ENCODE assay signal across 22 mouse cellular contexts in genomic region chr14:77370521-77370920, GRCm38 (mm10).
DNase-seq lines count a peak whose midpoint lies in the region; ATAC-seq and TF ChIP-seq lines count a peak whose summit lies in the region.
"Had no signal": no experiment of that assay in that cellular context is flagged by ENCODE, and none has a peak within 500 bp of the region (broad histone marks: within the 10 kb centered on the region; RNA-seq: fewer than 3 reads in every experiment).

No protein-coding gene starts in this region.

- ATAC-seq in limb, embryonic 11.5 days (ENCODE audit: insufficient number of reproducible peaks, low FRiP score, low TSS enrichment, low read depth), result no peak
- no peak for ATAC-seq in midbrain, embryonic 11.5 days (ENCODE audit: low FRiP score)
- ATAC-seq in midbrain, embryonic 14.5 days (ENCODE audit: low FRiP score, low TSS enrichment), result no peak
- ATAC-seq: activated CD4-positive, CD25-positive, alpha-beta regulatory T cell, adult 4 months; CD4-positive, CD25-positive, alpha-beta regulatory T cell, adult 4 months; Patski had no signal

- DNase-seq in heart, adult 11 months, result peak; percentile 73
- DNase-seq in heart, postnatal 10 days, result no peak
- DNase-seq in left cerebral cortex, adult 2 months (ENCODE audit: extremely low spot score in 1 of 2, low spot score in 2 of 2), result peak; percentile 6 to 7
- no peak for DNase-seq in left cerebral cortex, postnatal 25 days (ENCODE audit: low spot score in 2 of 2)
- peak; percentile 14 for DNase-seq in limb, embryonic 11.5 days (ENCODE audit: low spot score)
- DNase-seq in limb, embryonic 10.5 days (ENCODE audit: low spot score), result no peak
- DNase-seq in midbrain, embryonic 11.5 days (ENCODE audit: low spot score, missing footprints), result peak; percentile 72
- no peak for DNase-seq in midbrain, embryonic 14.5 days
- DNase-seq: adrenal gland, adult 2 months; adrenal gland, adult 8-10 months; adrenal gland, postnatal 10 days; adrenal gland, postnatal 14 days; adrenal gland, postnatal 25 days; adrenal gland, postnatal 36 days; B cell, adult 2 months; cerebellum, adult 11 months; cerebellum, adult 11-12 months had no signal

- no peak overlapping the region for H3K27ac ChIP-seq in left cerebral cortex, adult 2 months
- no peak overlapping the region for H3K27ac ChIP-seq in limb, embryonic 11.5 days (replicated peaks; ENCODE audit: low read depth, low read length)
- H3K27ac ChIP-seq in limb, embryonic 10.5 days, result no peak overlapping the region
- no peak overlapping the region for H3K27ac ChIP-seq in midbrain, embryonic 11.5 days (ENCODE audit: low read depth, low read length)
- no peak overlapping the region for H3K27ac ChIP-seq in midbrain, embryonic 14.5 days (replicated peaks; ENCODE audit: low read depth, low read length)

- no peaks in the 10 kb centered on the region; the same call in 1 of the 2 replicates for H3K4me1 ChIP-seq in limb, embryonic 11.5 days (ENCODE audit: control insufficient read depth, insufficient read depth, low read length)
- H3K4me1 ChIP-seq in limb, embryonic 10.5 days, result peaks cover 16% of the 10 kb centered on the region
- H3K4me1 ChIP-seq in midbrain, embryonic 11.5 days (ENCODE audit: control insufficient read depth, insufficient read depth, low read length), result no peaks in the 10 kb centered on the region
- H3K4me1 ChIP-seq in midbrain, embryonic 14.5 days (ENCODE audit: control insufficient read depth, insufficient read depth, low read length), result no peaks in the 10 kb centered on the region

- no peaks in the 10 kb centered on the region for H3K27me3 ChIP-seq in limb, embryonic 11.5 days (ENCODE audit: control insufficient read depth, insufficient read depth, low read length)
- H3K27me3 ChIP-seq in limb, embryonic 10.5 days (ENCODE audit: low read depth, poor library complexity, severe bottlenecking), result no peaks in the 10 kb centered on the region
- H3K27me3 ChIP-seq in midbrain, embryonic 11.5 days (ENCODE audit: control insufficient read depth, insufficient read depth, low read length), result no peaks in the 10 kb centered on the region
- no peaks in the 10 kb centered on the region for H3K27me3 ChIP-seq in midbrain, embryonic 14.5 days (ENCODE audit: control insufficient read depth, insufficient read depth, low read length)
- H3K27me3 ChIP-seq: CH12.LX, Patski had no signal

- H3K36me3 ChIP-seq in limb, embryonic 11.5 days (ENCODE audit: control insufficient read depth, insufficient read depth, low read length), result no peaks in the 10 kb centered on the region
- H3K36me3 ChIP-seq in limb, embryonic 10.5 days, result no peaks in the 10 kb centered on the region
- no peaks in the 10 kb centered on the region for H3K36me3 ChIP-seq in midbrain, embryonic 11.5 days (ENCODE audit: control insufficient read depth, insufficient read depth, low read length)
- no peaks in the 10 kb centered on the region for H3K36me3 ChIP-seq in midbrain, embryonic 14.5 days (ENCODE audit: control insufficient read depth, insufficient read depth, low read length)
- H3K36me3 ChIP-seq: G1E had no signal

- no peak overlapping the region for H3K9ac ChIP-seq in limb, embryonic 11.5 days (ENCODE audit: low read length)
- H3K9ac ChIP-seq in midbrain, embryonic 11.5 days (ENCODE audit: low read length), result no peak overlapping the region
- H3K9ac ChIP-seq in midbrain, embryonic 14.5 days (replicated peaks; ENCODE audit: low read length), result no peak overlapping the region

- intact Hi-C loops in heart, postnatal 10 days (cut with DNase I), result no loop called here
- intact Hi-C loops in left cerebral cortex, adult 2 months (cut with DNase I), result no loop called here
- intact Hi-C loops in left cerebral cortex, postnatal 25 days (cut with DNase I), result no loop called here

- no peaks in the 10 kb centered on the region for H3K9me3 ChIP-seq in limb, embryonic 11.5 days (ENCODE audit: control insufficient read depth, low read length)
- H3K9me3 ChIP-seq in limb, embryonic 10.5 days (replicated peaks), result no peaks in the 10 kb centered on the region
- H3K9me3 ChIP-seq in midbrain, embryonic 11.5 days (ENCODE audit: control insufficient read depth, low read length), result no peaks in the 10 kb centered on the region
- no peaks in the 10 kb centered on the region for H3K9me3 ChIP-seq in midbrain, embryonic 14.5 days (ENCODE audit: control insufficient read depth, low read length)

- no peak for TF ChIP-seq CTCF in left cerebral cortex, adult 2 months (IDR thresholded peaks at IDR 0.05)

- no peak overlapping the region for H3K4me2 ChIP-seq in limb, embryonic 11.5 days (ENCODE audit: low read depth, severe bottlenecking)
- H3K4me2 ChIP-seq in midbrain, embryonic 11.5 days, result no peak overlapping the region
- no peak overlapping the region for H3K4me2 ChIP-seq in midbrain, embryonic 14.5 days (ENCODE audit: low read length)

- H3K4me3 ChIP-seq in left cerebral cortex, adult 2 months, result no peak overlapping the region
- no peak overlapping the region for H3K4me3 ChIP-seq in limb, embryonic 11.5 days (ENCODE audit: low read depth, low read length)
- H3K4me3 ChIP-seq in limb, embryonic 10.5 days, result no peak overlapping the region
- no peak overlapping the region for H3K4me3 ChIP-seq in midbrain, embryonic 11.5 days (ENCODE audit: low read depth, low read length)
- H3K4me3 ChIP-seq in midbrain, embryonic 14.5 days (replicated peaks; ENCODE audit: low read depth, low read length), result no peak overlapping the region

- 91% methylated on average over 3 of the region's 3 CpGs for WGBS in limb, embryonic 11.5 days
- 93% methylated on average over 3 of the region's 3 CpGs for WGBS in limb, embryonic 10.5 days
- WGBS in midbrain, embryonic 11.5 days, result 77% methylated on average over 3 of the region's 3 CpGs
- WGBS in midbrain, embryonic 14.5 days, result 86% methylated on average over 3 of the region's 3 CpGs

Comparison
In these comparisons a context has a peak if more than half of its experiments do, and no peak if none do; other contexts are left out.
1. DNase-seq: peak in heart, adult 11 months (single experiment), left cerebral cortex, adult 2 months (2 of 2), limb, embryonic 11.5 days (single experiment) and midbrain, embryonic 11.5 days (single experiment); none in heart, postnatal 10 days (0 of 2), left cerebral cortex, postnatal 25 days (0 of 2), limb, embryonic 10.5 days (single experiment) and midbrain, embryonic 14.5 days (single experiment).